8 mouse cellular contexts compared by ENCODE assay signal in the genomic region with DNA sequence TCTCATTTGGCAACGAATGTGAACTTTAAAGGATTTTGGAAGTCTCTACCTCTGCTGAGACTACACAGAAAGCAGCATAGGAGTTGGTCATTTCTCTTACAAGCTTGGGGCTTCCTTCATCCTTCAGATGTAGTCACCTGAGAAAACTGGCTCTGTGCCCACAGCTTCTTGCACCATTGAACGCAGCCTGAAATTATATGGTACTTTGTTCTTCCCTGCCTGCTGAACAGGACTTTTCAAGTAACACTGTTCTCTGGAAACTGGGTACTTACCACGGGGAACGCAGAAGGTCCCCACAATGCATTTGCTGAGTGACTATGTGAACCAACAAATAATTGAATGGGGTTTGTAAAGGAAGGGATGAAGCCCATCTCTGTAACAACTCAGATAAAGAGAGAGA. TPM values are rescaled to one million over a fixed set of nuclear protein-coding genes. Genes with fewer than 3 reads are reported as not detected.
DNase-seq lines count a peak whose midpoint lies in the region; ATAC-seq and TF ChIP-seq lines count a peak whose summit lies in the region.

No protein-coding gene starts in this region.

- WGBS in heart, embryonic 16.5 days, result 80% methylated on average over 4 of the region's 4 CpGs
- 72% methylated on average over 4 of the region's 4 CpGs for WGBS in embryonic facial prominence, embryonic 13.5 days
- 61% methylated on average over 4 of the region's 4 CpGs for WGBS in kidney, embryonic 16.5 days
- WGBS in midbrain, embryonic 16.5 days, result 85% methylated on average over 4 of the region's 4 CpGs

- no peaks in the 10 kb centered on the region for H3K36me3 ChIP-seq in heart, embryonic 16.5 days (ENCODE audit: control insufficient read depth, insufficient read depth)
- H3K36me3 ChIP-seq in embryonic facial prominence, embryonic 13.5 days, result no peaks in the 10 kb centered on the region
- H3K36me3 ChIP-seq in kidney, embryonic 16.5 days (ENCODE audit: insufficient read depth, low read length), result no peaks in the 10 kb centered on the region
- H3K36me3 ChIP-seq in midbrain, embryonic 16.5 days (ENCODE audit: control insufficient read depth, insufficient read depth, low read length), result no peaks in the 10 kb centered on the region

- H3K9me3 ChIP-seq in heart, embryonic 16.5 days (replicated peaks; ENCODE audit: control insufficient read depth, low read length), result no peaks in the 10 kb centered on the region
- H3K9me3 ChIP-seq in embryonic facial prominence, embryonic 13.5 days, result no peaks in the 10 kb centered on the region
- no peaks in the 10 kb centered on the region for H3K9me3 ChIP-seq in kidney, embryonic 16.5 days (ENCODE audit: low read length)
- no peaks in the 10 kb centered on the region for H3K9me3 ChIP-seq in midbrain, embryonic 16.5 days (replicated peaks; ENCODE audit: control insufficient read depth, low read length, poor library complexity, severe bottlenecking)

- H3K4me1 ChIP-seq in heart, embryonic 16.5 days (ENCODE audit: control insufficient read depth, insufficient read depth, low read length), result peaks cover 12% of the 10 kb centered on the region
- peaks cover 6% of the 10 kb centered on the region; the same call in 1 of the 2 replicates for H3K4me1 ChIP-seq in embryonic facial prominence, embryonic 13.5 days
- peaks cover 4% of the 10 kb centered on the region; the same call in 1 of the 2 replicates for H3K4me1 ChIP-seq in kidney, embryonic 16.5 days (ENCODE audit: insufficient read depth, low read length)
- H3K4me1 ChIP-seq in midbrain, embryonic 16.5 days (ENCODE audit: control insufficient read depth, insufficient read depth, low read length), result 0 out of 2 replicates have a peak, but pooled peaks cover 2% of the 10 kb centered on the region

- no peak for DNase-seq in heart, postnatal 25 days (ENCODE audit: low spot score)
- no peak for DNase-seq in gastrocnemius, adult 2 months
- DNase-seq in adrenal gland, adult (ENCODE audit: inconsistent age in 2 of 2, low spot score in 1 of 2), result no peak
- no peak for DNase-seq in adrenal gland, adult 18-20 months (ENCODE audit: low spot score in 2 of 2)

- intact Hi-C loops in heart, postnatal 25 days (cut with DNase I), result no loop called here
- intact Hi-C loops in gastrocnemius, adult 2 months (cut with DNase I), result no loop called here

- H3K27ac ChIP-seq in heart, embryonic 16.5 days (ENCODE audit: low read length), result no peak overlapping the region
- no peak overlapping the region for H3K27ac ChIP-seq in embryonic facial prominence, embryonic 13.5 days
- H3K27ac ChIP-seq in kidney, embryonic 16.5 days (ENCODE audit: low read length), result no peak overlapping the region
- H3K27ac ChIP-seq in midbrain, embryonic 16.5 days (ENCODE audit: low read length), result no peak overlapping the region
- H3K27ac ChIP-seq in gastrocnemius, adult 2 months, result no peak overlapping the region

- H3K9ac ChIP-seq in heart, embryonic 16.5 days (ENCODE audit: low read length), result peak overlapping the region; percentile 72
- H3K9ac ChIP-seq in embryonic facial prominence, embryonic 13.5 days, result peak overlapping the region; percentile 56; the same call in 1 of the 2 replicates
- H3K9ac ChIP-seq in kidney, embryonic 16.5 days (replicated peaks; ENCODE audit: low read length), result peak overlapping the region; percentile 47; the same call in 1 of the 2 replicates
- H3K9ac ChIP-seq in midbrain, embryonic 16.5 days (ENCODE audit: low read depth, low read length), result no peak overlapping the region; the same call in 1 of the 2 replicates

- peak overlapping the region; percentile 50 for H3K4me3 ChIP-seq in heart, embryonic 16.5 days (ENCODE audit: low read length)
- peak overlapping the region; percentile 41 for H3K4me3 ChIP-seq in embryonic facial prominence, embryonic 13.5 days
- peak overlapping the region; percentile 43 for H3K4me3 ChIP-seq in kidney, embryonic 16.5 days (ENCODE audit: low read length)
- H3K4me3 ChIP-seq in midbrain, embryonic 16.5 days (ENCODE audit: low read depth, low read length), result no peak overlapping the region
- H3K4me3 ChIP-seq in gastrocnemius, adult 2 months, result no peak overlapping the region

- TF ChIP-seq CTCF in gastrocnemius, adult 2 months (IDR thresholded peaks at IDR 0.05), result no peak

- no peak for ATAC-seq in heart, embryonic 16.5 days (replicated peaks; ENCODE audit: extremely low read depth, insufficient read depth, low FRiP score)
- no peak for ATAC-seq in embryonic facial prominence, embryonic 13.5 days (ENCODE audit: insufficient number of reproducible peaks, insufficient read depth, low FRiP score, low TSS enrichment, low read depth)
- ATAC-seq in kidney, embryonic 16.5 days (ENCODE audit: low FRiP score, low TSS enrichment), result no peak
- no peak for ATAC-seq in midbrain, embryonic 16.5 days

- peak overlapping the region; percentile 83 for H3K4me2 ChIP-seq in heart, embryonic 16.5 days (ENCODE audit: low read depth, low read length)
- H3K4me2 ChIP-seq in embryonic facial prominence, embryonic 13.5 days, result peak overlapping the region; percentile 65
- peak overlapping the region; percentile 75 for H3K4me2 ChIP-seq in kidney, embryonic 16.5 days (replicated peaks; ENCODE audit: low read depth, low read length)
- H3K4me2 ChIP-seq in midbrain, embryonic 16.5 days (ENCODE audit: low read length), result peak overlapping the region; percentile 48

- H3K27me3 ChIP-seq in heart, embryonic 16.5 days (ENCODE audit: control insufficient read depth, insufficient read depth, low read length), result no peaks in the 10 kb centered on the region
- peaks cover 7% of the 10 kb centered on the region; the same call in 1 of the 2 replicates for H3K27me3 ChIP-seq in embryonic facial prominence, embryonic 13.5 days
- H3K27me3 ChIP-seq in kidney, embryonic 16.5 days (ENCODE audit: insufficient read depth, low read length), result no peaks in the 10 kb centered on the region
- H3K27me3 ChIP-seq in midbrain, embryonic 16.5 days (ENCODE audit: control insufficient read depth, insufficient read depth, low read depth, low read length), result no peaks in the 10 kb centered on the region

RNA-seq across cellular contexts. Expression of a gene that starts 0.5 kb away (rescaled TPM):
- polyA plus RNA-seq in heart, embryonic 16.5 days (2015; fragmentation: Nextera tagmentation; extraction: Ambion mirVana), result 0.54 and 0.92 TPM in 2 replicates
- total RNA-seq in heart, postnatal 25 days (2021), result under 1 TPM; 0.03 to 0.11 TPM
- 7.9 and 8.1 TPM in 2 replicates for polyA plus RNA-seq in embryonic facial prominence, embryonic 13.5 days (2015; fragmentation: Nextera tagmentation; extraction: Ambion mirVana)
- polyA plus RNA-seq in kidney, embryonic 16.5 days (2015; fragmentation: Nextera tagmentation; extraction: Ambion mirVana), result 7.4 and 7.7 TPM in 2 replicates
- polyA plus RNA-seq in midbrain, embryonic 16.5 days (2015; fragmentation: Nextera tagmentation; extraction: Ambion mirVana), result 4.9 TPM in 2 replicates
- under 1 TPM; 0.03 to 0.08 TPM for total RNA-seq in gastrocnemius, adult 2 months (2021)
- total RNA-seq in adrenal gland, adult 18-20 months (2021), result 1 to 10 TPM; 1.5 to 2.0 TPM

RNA-seq across cellular contexts. Expression of a gene that starts 13.2 kb away (rescaled TPM):
- polyA plus RNA-seq in heart, embryonic 16.5 days (2015; fragmentation: Nextera tagmentation; extraction: Ambion mirVana), result 40.3 and 41.9 TPM in 2 replicates
- 10 to 100 TPM; 31.0 to 32.0 TPM for total RNA-seq in heart, postnatal 25 days (2021)
- 41.0 and 41.1 TPM in 2 replicates for polyA plus RNA-seq in embryonic facial prominence, embryonic 13.5 days (2015; fragmentation: Nextera tagmentation; extraction: Ambion mirVana)
- 45.0 and 48.8 TPM in 2 replicates for polyA plus RNA-seq in kidney, embryonic 16.5 days (2015; fragmentation: Nextera tagmentation; extraction: Ambion mirVana)
- 88.8 and 94.5 TPM in 2 replicates for polyA plus RNA-seq in midbrain, embryonic 16.5 days (2015; fragmentation: Nextera tagmentation; extraction: Ambion mirVana)
- 10 to 100 TPM; 29.4 to 33.6 TPM for total RNA-seq in gastrocnemius, adult 2 months (2021)
- total RNA-seq in adrenal gland, adult 18-20 months (2021), result 10 to 100 TPM; 32.9 to 45.3 TPM

Comparison
In these comparisons a context has a peak if more than half of its experiments do, and no peak if none do; other contexts are left out.
1. H3K4me3 ChIP-seq: peak in heart, embryonic 16.5 days (single experiment), embryonic facial prominence, embryonic 13.5 days (single experiment) and kidney, embryonic 16.5 days (single experiment); none in midbrain, embryonic 16.5 days (single experiment) and gastrocnemius, adult 2 months (single experiment).
2. Peak in every context shown above with its lines, with median percentiles within 50 percentile points of each other: H3K4me2 ChIP-seq.